Mouse (Mus musculus) embryonic facial prominence, embryonic 15.5 days (tissue): Measurements from ENCODE around the gene Sorbs2. TPM values are rescaled to one million over a fixed set of nuclear protein-coding genes. Genes with fewer than 3 reads are reported as not detected.

Experiments
- ATAC-seq: fragments of 200-750 bp; cut with Nextera tagmentation; 2 replicates; pipeline ENCODE4 v1.8.0; 2017; ENCODE audit warnings: low read depth, moderate TSS enrichment; ENCODE audit not compliant: insufficient number of reproducible peaks, low FRiP score, low TSS enrichment
- H3K27ac ChIP-seq: fragments of 300-500 bp; sonication (generic); replicated peaks from 2 replicates; pipeline ENCODE4 v1.5.1; 2015; ENCODE audit warnings: mild to moderate bottlenecking, inconsistent platforms
- H3K27me3 ChIP-seq: fragments of 300-500 bp; sonication (generic); 2 replicates; pipeline ENCODE4 v1.6.1; 2015; ENCODE audit warnings: inconsistent platforms
- H3K36me3 ChIP-seq: fragments of 300-500 bp; sonication (generic); 2 replicates; pipeline ENCODE4 v1.6.1; 2015; ENCODE audit warnings: mild to moderate bottlenecking, inconsistent platforms
- H3K4me1 ChIP-seq: fragments of 300-500 bp; sonication (generic); 2 replicates; pipeline ENCODE4 v1.6.1; 2015; ENCODE audit warnings: inconsistent platforms
- H3K4me2 ChIP-seq: fragments of 300-500 bp; sonication (generic); replicated peaks from 2 replicates; pipeline ENCODE4 v1.6.1; 2015; ENCODE audit warnings: mild to moderate bottlenecking, inconsistent platforms
- H3K4me3 ChIP-seq: fragments of 300-500 bp; sonication (generic); replicated peaks from 2 replicates; pipeline ENCODE4 v1.5.1; 2015; ENCODE audit warnings: mild to moderate bottlenecking, inconsistent platforms
- H3K9ac ChIP-seq: fragments of 300-500 bp; sonication (generic); 2 replicates; pipeline ENCODE4 v1.6.1; 2015; ENCODE audit warnings: inconsistent platforms
- H3K9me3 ChIP-seq: fragments of 300-500 bp; sonication (generic); replicated peaks from 2 replicates; pipeline ENCODE4 v1.6.1; 2016; ENCODE audit warnings: inconsistent platforms
- WGBS: fragments of 180-500 bp; shearing (Covaris S2); methylation state at CpG from one replicate; pipeline ENCODE4 v1.1.7; 2015; 5-methylcytosine and 5-hydroxymethylcytosine counted together
- polyA plus RNA-seq: library from polyadenylated mRNA; unstranded; fragments of >200 nt; fragmentation: Nextera tagmentation; extraction: Ambion mirVana; gene quantifications from 2 replicates; pipeline ENCODE4 v1.2.1, GENCODE M21; 2015

The Sorbs2 gene
- polyA plus RNA-seq, 1 experiment from 2014 or later = 22.3 TPM

DNA sequence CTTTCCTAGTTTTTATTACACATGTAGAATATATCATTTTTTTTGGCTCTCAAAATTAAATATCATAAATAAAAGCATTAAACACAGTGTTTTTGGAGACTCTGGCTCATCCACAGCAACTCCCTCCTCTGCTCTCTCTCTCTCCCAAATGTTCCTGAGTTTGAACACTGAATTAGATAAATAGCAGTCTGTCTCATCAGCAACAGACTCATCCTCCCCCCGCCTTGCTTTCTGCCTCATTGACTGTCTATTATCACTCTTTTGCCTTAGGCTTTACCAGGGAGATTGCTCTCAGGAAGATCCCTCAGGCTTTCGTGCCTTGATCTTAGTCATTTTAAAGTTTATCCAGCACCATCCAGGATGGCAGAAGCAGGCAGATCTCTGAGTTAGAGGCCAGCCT lies 91.3 kb downstream of the Sorbs2 start:
- 0 out of 2 replicates have a peak, but pooled peaks cover 5% of the 10 kb centered on the region for H3K4me1 ChIP-seq
- H3K9me3 ChIP-seq = no peaks in the 10 kb centered on the region
- H3K36me3 ChIP-seq = no peaks in the 10 kb centered on the region
- no peak overlapping the region for H3K4me3 ChIP-seq
- no peak overlapping the region for H3K9ac ChIP-seq
- H3K4me2 ChIP-seq = no peak overlapping the region
- H3K27me3 ChIP-seq = no peaks in the 10 kb centered on the region
- 67% methylated on average over 2 of the region's 2 CpGs for WGBS
- no peak overlapping the region for H3K27ac ChIP-seq
- no peak for ATAC-seq

DNA sequence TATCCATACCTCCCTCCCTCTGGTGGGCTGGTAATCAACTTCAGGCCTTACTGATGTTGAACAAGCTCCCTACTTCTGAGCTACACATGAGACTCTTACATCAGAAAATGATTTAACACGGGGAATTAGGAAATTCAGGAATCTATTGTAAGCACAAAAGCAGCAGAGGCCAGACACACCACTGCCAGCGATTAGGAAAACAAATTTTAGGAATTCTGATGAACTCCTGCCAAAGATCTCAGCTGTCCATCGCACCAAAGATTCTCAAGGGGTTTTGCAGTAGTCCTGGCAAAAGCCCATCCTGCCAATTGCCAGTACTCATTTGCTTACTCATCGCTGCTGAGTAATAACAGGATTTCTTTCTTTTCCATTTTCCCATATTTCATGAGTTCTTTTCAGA lies 94.4 kb downstream of the Sorbs2 start:
- 0 out of 2 replicates have a peak, but pooled peaks cover 5% of the 10 kb centered on the region for H3K4me1 ChIP-seq
- no peak for ATAC-seq
- no peak overlapping the region for H3K9ac ChIP-seq
- H3K27ac ChIP-seq = no peak overlapping the region
- WGBS = 36% methylated on average over 4 of the region's 4 CpGs
- no peaks in the 10 kb centered on the region for H3K27me3 ChIP-seq
- no peaks in the 10 kb centered on the region for H3K9me3 ChIP-seq
- no peak overlapping the region for H3K4me2 ChIP-seq
- H3K36me3 ChIP-seq = no peaks in the 10 kb centered on the region
- H3K4me3 ChIP-seq = no peak overlapping the region

DNA sequence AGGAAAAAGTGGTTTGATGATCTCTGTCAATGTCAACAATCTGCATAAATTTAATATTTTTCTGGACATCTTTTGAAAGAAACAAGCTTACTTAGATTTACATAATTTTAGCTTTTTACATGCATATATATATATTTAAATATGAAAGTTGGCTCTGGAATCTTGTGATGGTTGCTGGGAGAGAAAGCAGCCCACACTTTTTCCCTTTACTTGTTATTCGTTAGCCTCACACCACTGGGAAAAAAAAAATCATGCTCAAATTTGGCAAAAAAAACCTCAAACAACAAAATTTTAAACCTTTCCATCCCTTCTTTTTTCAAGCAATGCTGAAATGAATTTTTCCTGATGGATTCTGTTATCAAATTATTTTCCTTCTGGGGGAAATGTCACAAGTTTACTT lies 97.8 kb downstream of the Sorbs2 start:
- H3K27me3 ChIP-seq = no peaks in the 10 kb centered on the region
- 62% methylated on average over 1 of the region's 1 CpGs for WGBS
- no peak for ATAC-seq
- H3K27ac ChIP-seq = no peak overlapping the region
- H3K4me1 ChIP-seq = 0 out of 2 replicates have a peak, but pooled peaks cover 5% of the 10 kb centered on the region
- no peak overlapping the region for H3K4me3 ChIP-seq
- no peaks in the 10 kb centered on the region for H3K9me3 ChIP-seq
- no peak overlapping the region for H3K4me2 ChIP-seq
- H3K9ac ChIP-seq = no peak overlapping the region
- no peaks in the 10 kb centered on the region for H3K36me3 ChIP-seq

DNA sequence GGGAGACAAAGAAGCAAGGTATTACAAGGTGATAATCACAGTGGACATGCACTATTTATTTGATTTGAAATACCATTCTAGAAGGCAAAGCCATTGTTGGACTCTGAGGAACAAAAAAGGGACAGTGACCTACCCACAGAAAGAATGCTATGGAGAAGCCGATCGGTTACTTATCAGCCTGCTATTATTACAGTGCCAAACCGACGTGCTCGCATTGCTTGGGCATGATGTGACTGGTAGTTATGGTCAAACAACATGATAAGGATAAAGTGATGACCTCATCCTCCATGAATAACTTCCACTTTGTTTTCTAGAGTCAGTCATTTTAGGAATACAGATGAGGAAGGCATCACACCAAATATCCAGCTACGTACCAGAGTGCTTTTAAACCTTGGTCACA lies 99.4 kb downstream of the Sorbs2 start:
- no peak for ATAC-seq
- no peaks in the 10 kb centered on the region for H3K9me3 ChIP-seq
- no peaks in the 10 kb centered on the region for H3K27me3 ChIP-seq
- WGBS = 86% methylated on average over 6 of the region's 6 CpGs
- H3K9ac ChIP-seq = no peak overlapping the region
- H3K27ac ChIP-seq = no peak overlapping the region
- no peaks in the 10 kb centered on the region for H3K4me1 ChIP-seq
- H3K36me3 ChIP-seq = no peaks in the 10 kb centered on the region
- H3K4me2 ChIP-seq = no peak overlapping the region
- no peak overlapping the region for H3K4me3 ChIP-seq

DNA sequence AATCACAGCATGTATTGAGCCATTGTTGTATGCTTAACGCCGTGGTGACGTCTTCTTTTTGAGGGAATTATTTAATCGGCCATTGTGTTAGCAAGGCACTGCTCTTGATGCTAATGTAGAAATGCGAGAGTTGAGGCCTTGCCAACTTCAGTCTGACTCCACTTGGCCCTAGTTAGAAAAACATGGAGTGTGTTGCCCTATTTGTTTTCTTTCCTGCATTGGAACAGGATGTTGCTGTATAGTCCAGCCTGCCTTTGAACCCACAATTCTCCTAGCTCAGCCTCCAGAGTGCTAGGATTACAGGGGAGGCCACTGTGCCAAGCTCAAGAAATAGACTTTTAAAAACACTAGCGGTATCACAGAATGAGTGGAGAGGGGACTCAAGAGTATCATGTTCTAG lies 100.8 kb downstream of the Sorbs2 start:
- H3K4me2 ChIP-seq = no peak overlapping the region
- H3K27ac ChIP-seq = no peak overlapping the region
- H3K9me3 ChIP-seq = no peaks in the 10 kb centered on the region
- no peak overlapping the region for H3K4me3 ChIP-seq
- no peak overlapping the region for H3K9ac ChIP-seq
- no peaks in the 10 kb centered on the region for H3K36me3 ChIP-seq
- no peaks in the 10 kb centered on the region for H3K27me3 ChIP-seq
- H3K4me1 ChIP-seq = no peaks in the 10 kb centered on the region
- WGBS = 86% methylated on average over 6 of the region's 6 CpGs
- ATAC-seq = no peak

DNA sequence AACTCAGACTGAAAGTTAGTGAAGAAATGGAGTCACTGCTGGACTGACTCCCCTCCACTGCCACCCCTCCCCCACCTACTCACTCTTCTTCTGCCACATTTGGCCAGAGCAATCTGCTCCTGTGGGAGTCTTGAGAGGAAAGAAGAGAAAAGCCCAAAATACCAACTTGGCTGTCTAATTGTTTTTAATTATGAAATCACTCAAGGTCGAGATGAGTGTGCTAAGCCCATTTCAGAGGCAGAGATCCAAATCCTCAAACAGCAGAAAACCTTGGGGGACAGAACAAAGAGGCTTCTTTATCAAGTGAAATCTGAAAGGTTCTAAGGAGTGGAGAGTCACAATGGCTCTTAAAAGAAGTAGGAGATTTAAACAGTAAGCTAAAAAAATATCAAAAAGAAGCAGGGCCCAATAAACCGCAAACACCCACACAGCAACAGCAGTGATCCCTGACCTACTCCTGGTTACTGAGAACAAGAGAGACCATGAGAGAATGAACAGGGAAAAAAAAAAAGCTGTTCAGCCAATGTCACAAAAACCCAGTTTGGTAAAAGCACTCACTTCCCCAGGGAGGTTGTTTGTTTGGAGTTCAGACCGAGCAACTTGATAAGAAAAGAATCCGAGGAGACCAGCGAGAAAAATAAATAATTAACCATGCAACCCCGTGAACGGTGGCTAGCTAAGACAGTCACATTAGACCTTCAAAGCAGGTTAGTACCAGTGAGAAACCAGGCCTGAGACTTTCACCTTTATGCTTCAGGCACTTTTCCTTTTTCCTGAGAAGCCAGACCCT lies 103.0 kb downstream of the Sorbs2 start:
- ATAC-seq = no peak
- H3K4me2 ChIP-seq = no peak overlapping the region

DNA sequence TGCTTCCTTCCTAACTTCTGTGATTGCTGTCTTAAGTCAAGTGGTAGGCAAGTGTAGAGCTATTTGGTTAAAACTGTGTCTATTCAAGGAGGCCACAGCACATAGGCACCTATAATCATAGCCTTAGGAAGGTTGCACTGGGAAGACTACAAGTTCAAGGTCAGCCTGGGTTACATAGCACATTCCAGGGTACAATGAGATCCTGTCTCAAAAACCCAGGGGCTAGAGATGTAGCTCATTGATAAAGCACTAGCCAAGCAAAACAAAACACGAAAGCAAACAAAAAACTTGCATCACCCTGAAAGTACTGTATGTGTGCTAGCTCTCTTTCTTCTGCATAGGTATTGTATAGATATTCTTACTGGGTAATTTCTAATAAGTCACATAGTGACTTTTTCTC lies 103.7 kb downstream of the Sorbs2 start:
- Histone ChIP-seq H3K4me3 (no peak overlapping the region), H3K27ac (no peak overlapping the region), H3K9me3 (no peaks in the 10 kb centered on the region), H3K4me2 (no peak overlapping the region), H3K27me3 (no peaks in the 10 kb centered on the region), H3K36me3 (no peaks in the 10 kb centered on the region), H3K4me1 (no peaks in the 10 kb centered on the region), H3K9ac (no peak overlapping the region)
- ATAC-seq = no peak
- 67% methylated on average over 1 of the region's 1 CpGs for WGBS

More for the DNA sequence above, 103.0 kb downstream of the Sorbs2 start:
- Histone ChIP-seq H3K4me1 (no peaks in the 10 kb centered on the region), H3K27ac (no peak overlapping the region), H3K4me3 (no peak overlapping the region), H3K27me3 (no peaks in the 10 kb centered on the region), H3K36me3 (no peaks in the 10 kb centered on the region), H3K9ac (no peak overlapping the region), H3K9me3 (no peaks in the 10 kb centered on the region)
- 33% methylated on average over 7 of the region's 7 CpGs for WGBS

DNA sequence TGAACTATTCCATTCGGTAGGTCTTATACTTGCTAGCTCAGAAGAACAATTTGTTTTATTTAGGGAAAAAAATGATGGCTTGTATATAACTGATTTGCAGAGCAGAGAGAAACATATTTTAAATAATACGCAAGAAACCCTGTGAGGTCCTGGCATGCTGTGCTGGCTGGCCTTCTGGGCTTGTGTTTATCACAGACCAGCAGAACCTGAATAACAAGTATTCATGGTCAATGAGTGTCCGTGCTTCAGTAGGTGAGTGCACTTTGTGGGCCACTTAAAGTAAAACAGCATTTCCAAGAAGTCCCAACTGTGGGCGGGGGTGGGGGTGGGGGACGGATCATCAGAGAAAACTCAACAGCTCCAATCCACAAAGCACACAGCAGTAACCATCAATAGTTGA lies 107.0 kb downstream of the Sorbs2 start:
- no peak overlapping the region for H3K9ac ChIP-seq
- H3K4me2 ChIP-seq = no peak overlapping the region
- no peaks in the 10 kb centered on the region for H3K36me3 ChIP-seq
- no peak for ATAC-seq
- H3K27ac ChIP-seq = no peak overlapping the region
- no peaks in the 10 kb centered on the region for H3K27me3 ChIP-seq
- no peaks in the 10 kb centered on the region for H3K9me3 ChIP-seq
- 43% methylated on average over 5 of the region's 5 CpGs for WGBS
- H3K4me1 ChIP-seq = no peaks in the 10 kb centered on the region
- no peak overlapping the region for H3K4me3 ChIP-seq

DNA sequence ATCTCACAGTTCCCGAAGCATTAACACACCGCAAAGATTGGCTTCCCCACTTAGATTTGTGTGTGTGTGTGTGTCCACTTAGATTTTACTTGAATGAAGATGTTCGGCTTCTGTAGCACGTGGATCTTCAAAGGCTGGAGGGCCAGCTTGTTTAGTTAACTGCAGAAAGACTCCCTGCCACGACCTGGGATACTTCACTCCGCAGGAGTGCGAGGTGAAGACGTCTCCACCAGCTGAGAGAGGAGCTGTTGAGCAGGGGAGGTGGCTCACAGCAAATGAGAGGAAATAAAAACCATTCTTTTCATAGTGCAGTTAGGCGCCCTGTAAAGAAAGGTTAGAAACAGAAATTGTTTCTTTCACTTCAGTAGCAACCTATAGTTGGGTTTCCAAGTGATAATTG lies 107.5 kb downstream of the Sorbs2 start:
- ATAC-seq = no peak
- Histone ChIP-seq H3K27me3 (no peaks in the 10 kb centered on the region), H3K36me3 (no peaks in the 10 kb centered on the region), H3K9ac (no peak overlapping the region), H3K27ac (no peak overlapping the region), H3K4me3 (no peak overlapping the region), H3K4me2 (no peak overlapping the region), H3K9me3 (no peaks in the 10 kb centered on the region), H3K4me1 (no peaks in the 10 kb centered on the region)
- WGBS = 18% methylated on average over 9 of the region's 9 CpGs

DNA sequence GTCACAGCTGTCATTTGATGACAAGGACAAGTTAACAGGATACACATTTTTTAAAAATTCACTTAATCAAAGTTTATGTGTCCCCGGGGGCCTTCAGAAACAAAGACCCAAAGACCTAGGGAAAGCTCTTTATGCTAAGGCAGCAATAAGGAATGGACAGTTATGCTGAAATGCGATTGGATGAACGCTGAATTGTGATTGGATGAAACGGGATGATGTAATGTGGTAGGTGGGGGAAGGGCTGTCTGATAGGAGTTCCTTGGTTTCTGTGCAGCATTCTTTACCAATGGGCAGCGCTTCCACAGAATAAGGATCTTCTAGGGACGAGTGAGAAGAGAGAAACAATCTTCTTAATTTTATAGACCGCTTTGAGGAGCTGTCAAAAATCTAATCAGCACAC lies 108.0 kb downstream of the Sorbs2 start:
- 48% methylated on average over 7 of the region's 7 CpGs for WGBS
- Histone ChIP-seq H3K9me3 (no peaks in the 10 kb centered on the region), H3K4me3 (no peak overlapping the region), H3K4me2 (no peak overlapping the region), H3K9ac (no peak overlapping the region), H3K27me3 (no peaks in the 10 kb centered on the region), H3K27ac (no peak overlapping the region), H3K36me3 (no peaks in the 10 kb centered on the region), H3K4me1 (no peaks in the 10 kb centered on the region)
- no peak for ATAC-seq

DNA sequence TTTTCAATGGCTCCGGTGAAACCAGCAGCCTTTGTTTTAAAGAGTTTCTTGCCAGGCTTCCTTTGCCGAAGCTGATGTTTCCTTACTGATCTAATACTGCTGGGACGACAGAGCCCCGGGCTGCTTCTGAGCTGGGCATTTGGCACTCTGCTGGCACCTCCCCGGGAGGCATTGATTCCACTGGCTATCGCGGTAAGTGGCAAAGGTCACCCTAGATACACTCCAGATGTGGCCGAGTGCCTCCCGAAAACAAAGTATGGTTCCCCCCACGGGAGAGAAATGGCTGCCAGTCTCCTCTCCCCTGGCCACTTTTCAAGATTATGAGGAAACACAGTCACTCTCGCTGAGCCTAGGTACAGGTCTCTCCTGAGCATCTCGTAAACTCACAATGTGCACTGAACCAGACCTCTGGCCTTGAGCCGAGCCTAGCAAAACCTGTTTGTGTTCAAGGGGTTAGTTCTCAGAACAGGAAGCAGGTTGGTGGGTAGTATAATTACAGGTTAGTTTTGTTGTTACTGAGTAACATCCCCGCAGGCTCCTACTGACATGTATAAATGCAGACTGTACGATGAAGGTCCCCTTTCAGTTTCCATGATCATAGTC lies 114.1 kb downstream of the Sorbs2 start:
- Histone ChIP-seq H3K4me1 (no peaks in the 10 kb centered on the region), H3K27me3 (no peaks in the 10 kb centered on the region), H3K4me2 (no peak overlapping the region), H3K36me3 (no peaks in the 10 kb centered on the region), H3K4me3 (no peak overlapping the region), H3K9ac (no peak overlapping the region), H3K27ac (0 out of 2 replicates have a peak overlapping the region, but pooled peaks have one; percentile 11), H3K9me3 (no peaks in the 10 kb centered on the region)
- ATAC-seq = no peak
- 44% methylated on average over 15 of the region's 15 CpGs for WGBS

DNA sequence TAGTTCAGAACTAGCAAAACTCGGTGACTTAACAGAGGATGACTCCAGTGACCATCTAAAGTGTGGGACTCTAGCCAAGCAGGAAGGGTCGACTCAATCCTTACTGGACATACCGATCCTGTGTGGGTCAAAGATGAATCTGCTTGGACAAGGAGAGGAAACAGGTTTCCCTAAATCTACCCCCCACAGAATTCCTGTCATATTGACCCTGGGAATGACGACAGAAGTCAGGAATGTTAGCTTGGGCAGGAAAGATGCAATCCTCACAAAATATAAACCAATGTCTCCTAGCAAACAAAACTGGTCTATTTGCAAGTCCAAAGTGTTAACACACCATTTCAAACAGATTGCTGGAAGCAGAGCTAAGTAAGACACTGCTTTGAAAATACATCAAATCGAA lies 118.8 kb downstream of the Sorbs2 start:
- H3K4me1 ChIP-seq = peaks cover 4% of the 10 kb centered on the region; the same call in 1 of the 2 replicates
- no peak for ATAC-seq
- H3K4me2 ChIP-seq = no peak overlapping the region
- WGBS = 47% methylated on average over 5 of the region's 5 CpGs
- H3K27ac ChIP-seq = no peak overlapping the region
- H3K9me3 ChIP-seq = no peaks in the 10 kb centered on the region
- no peak overlapping the region for H3K9ac ChIP-seq
- no peaks in the 10 kb centered on the region for H3K36me3 ChIP-seq
- no peak overlapping the region for H3K4me3 ChIP-seq
- no peaks in the 10 kb centered on the region for H3K27me3 ChIP-seq
